Comparison of ENCODE assay signal across 8 mouse cellular contexts in the genomic region with DNA sequence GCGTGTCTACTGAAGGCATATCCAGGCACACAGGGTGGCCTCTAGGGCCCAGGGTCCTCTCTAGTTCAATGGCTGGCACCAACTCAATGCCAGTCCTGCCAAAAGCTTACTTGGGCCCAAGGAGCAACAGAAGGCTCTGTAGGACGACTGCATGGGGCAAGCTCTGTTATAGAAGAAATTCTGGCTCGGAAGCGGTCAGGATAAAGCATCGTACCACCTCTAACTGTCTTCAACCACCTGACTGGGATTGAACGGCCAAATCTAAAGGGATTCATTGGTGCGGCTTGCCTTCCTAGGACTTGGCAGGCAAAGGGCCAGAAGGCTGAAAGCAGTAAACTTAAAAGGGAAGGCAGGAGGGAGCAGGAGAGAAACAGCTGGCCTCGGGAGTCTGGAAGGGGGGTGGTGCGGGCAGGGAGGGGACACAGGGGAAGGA. TPM values are rescaled to one million over a fixed set of nuclear protein-coding genes. Genes with fewer than 3 reads are reported as not detected.
DNase-seq lines count a peak whose midpoint lies in the region; ATAC-seq and TF ChIP-seq lines count a peak whose summit lies in the region.

No protein-coding gene starts in this region.

- no peak overlapping the region for H3K4me2 ChIP-seq in lung, embryonic 15.5 days
- H3K4me2 ChIP-seq in hindbrain, embryonic 15.5 days = peak overlapping the region; percentile 16

- TF ChIP-seq POLR2A in olfactory bulb, adult 2 months (IDR thresholded peaks at IDR 0.05; ENCODE audit: insufficient read depth, low read depth, low read length) = no peak
- TF ChIP-seq POLR2A in heart, adult 2 months (IDR thresholded peaks at IDR 0.05; ENCODE audit: insufficient read depth, low read depth, low read length) = no peak

- H3K4me1 ChIP-seq in lung, embryonic 15.5 days = peaks cover 89% of the 10 kb centered on the region
- peaks cover 86% of the 10 kb centered on the region for H3K4me1 ChIP-seq in hindbrain, embryonic 15.5 days (replicated peaks)
- peaks cover 75% of the 10 kb centered on the region for H3K4me1 ChIP-seq in olfactory bulb, adult 2 months (ENCODE audit: control insufficient read depth, insufficient read depth, low read length)
- peaks cover 41% of the 10 kb centered on the region for H3K4me1 ChIP-seq in heart, adult 2 months (ENCODE audit: control insufficient read depth, insufficient read depth, low read length)

- ATAC-seq in lung, embryonic 15.5 days (ENCODE audit: borderline replicate concordance, extremely low read depth, low FRiP score, low TSS enrichment) = no peak
- no peak for ATAC-seq in hindbrain, embryonic 15.5 days (ENCODE audit: low FRiP score, low read depth)

- no peak for TF ChIP-seq CTCF in olfactory bulb, adult 2 months (IDR thresholded peaks at IDR 0.05; ENCODE audit: insufficient read depth, low read depth, low read length)
- TF ChIP-seq CTCF in heart, adult 2 months (IDR thresholded peaks at IDR 0.05) = no peak

- TF ChIP-seq EP300 in heart, adult 2 months (IDR thresholded peaks at IDR 0.05; ENCODE audit: insufficient read depth, low read depth, low read length) = no peak

- peak; percentile 60 for DNase-seq in adrenal gland, postnatal 10 days
- no peak for DNase-seq in adrenal gland, adult 8-10 months
- DNase-seq in lung, postnatal 10 days = no peak
- DNase-seq in urinary bladder, adult 18-20 months (ENCODE audit: low spot score in 2 of 2) = no peak
- DNase-seq in heart, adult 2 months = no peak

- no peaks in the 10 kb centered on the region for H3K36me3 ChIP-seq in lung, embryonic 15.5 days
- H3K36me3 ChIP-seq in hindbrain, embryonic 15.5 days = no peaks in the 10 kb centered on the region
- H3K36me3 ChIP-seq in heart, adult 2 months (ENCODE audit: control insufficient read depth, insufficient read depth, low read length) = no peaks in the 10 kb centered on the region; the same call in none of the 2 replicates

- intact Hi-C loops in heart, adult 2 months (cut with DNase I) = no loop called here

- no peak overlapping the region for H3K9ac ChIP-seq in lung, embryonic 15.5 days
- H3K9ac ChIP-seq in hindbrain, embryonic 15.5 days = no peak overlapping the region
- H3K9ac ChIP-seq in heart, adult 2 months (ENCODE audit: low read depth, low read length) = no peak overlapping the region

- no peaks in the 10 kb centered on the region for H3K79me2 ChIP-seq in heart, adult 2 months (replicated peaks; ENCODE audit: control insufficient read depth, insufficient read depth, low read length)

- H3K27ac ChIP-seq in lung, embryonic 15.5 days = peak overlapping the region; percentile 64; the same call in 1 of the 2 replicates
- peak overlapping the region; percentile 88 for H3K27ac ChIP-seq in hindbrain, embryonic 15.5 days (replicated peaks)
- H3K27ac ChIP-seq in olfactory bulb, adult 2 months (ENCODE audit: insufficient read depth, low read depth, low read length) = peak overlapping the region; percentile 30
- H3K27ac ChIP-seq in heart, adult 2 months = no peak overlapping the region

- WGBS in lung, embryonic 15.5 days = 55% methylated on average over 9 of the region's 9 CpGs
- WGBS in hindbrain, embryonic 15.5 days = 32% methylated on average over 9 of the region's 9 CpGs
- 59% methylated on average over 9 of the region's 9 CpGs for WGBS in olfactory bulb, adult 2 months
- 70% methylated on average over 9 of the region's 9 CpGs for WGBS in heart, adult 2 months

- H3K4me3 ChIP-seq in lung, embryonic 15.5 days = no peak overlapping the region
- H3K4me3 ChIP-seq in hindbrain, embryonic 15.5 days = no peak overlapping the region
- no peak overlapping the region for H3K4me3 ChIP-seq in olfactory bulb, adult 2 months (ENCODE audit: insufficient read depth, low read depth, low read length)
- H3K4me3 ChIP-seq in heart, adult 2 months = no peak overlapping the region

- H3K27me3 ChIP-seq in lung, embryonic 15.5 days = no peaks in the 10 kb centered on the region
- no peaks in the 10 kb centered on the region for H3K27me3 ChIP-seq in hindbrain, embryonic 15.5 days
- no peaks in the 10 kb centered on the region for H3K27me3 ChIP-seq in heart, adult 2 months (ENCODE audit: control insufficient read depth, insufficient read depth, low read length)

- H3K9me3 ChIP-seq in lung, embryonic 15.5 days = no peaks in the 10 kb centered on the region
- no peaks in the 10 kb centered on the region for H3K9me3 ChIP-seq in hindbrain, embryonic 15.5 days

RNA-seq across cellular contexts. Expression of a gene that starts 20.1 kb away (rescaled TPM):
- total RNA-seq in adrenal gland, postnatal 10 days (2021) = 10 to 100 TPM; 53.1 to 60.4 TPM
- 10 to 100 TPM; 33.9 to 44.5 (median 40.0) TPM for total RNA-seq in adrenal gland, adult 8-10 months (2022)
- 18.6 and 20.3 TPM in 2 replicates for polyA plus RNA-seq in lung, embryonic 15.5 days (2015; fragmentation: Nextera tagmentation; extraction: Ambion mirVana)
- 18.1 and 19.7 TPM in 2 replicates for polyA plus RNA-seq in hindbrain, embryonic 15.5 days (2015; fragmentation: Nextera tagmentation; extraction: Ambion mirVana)
- polyA plus RNA-seq in olfactory bulb, adult 2 months (2012; ENCODE audit: insufficient read depth, insufficient read length, low replicate concordance, missing spikeins) = not detected in 2 replicates
- 10 to 100 TPM; 30.7 to 35.1 TPM for total RNA-seq in heart, adult 2 months (2021)
- polyA plus RNA-seq in heart, adult 2 months (2012; rRNA removed) = 53.7 and 59.7 TPM in 2 replicates

RNA-seq across cellular contexts. Expression of a gene that starts 20.5 kb away (rescaled TPM):
- under 1 TPM; 0.42 to 0.51 TPM for total RNA-seq in adrenal gland, postnatal 10 days (2021)
- 1 to 10 TPM in 2 of 4 experiments, under 1 TPM in 2; 0.42 to 1.8 (median 1.1) TPM for total RNA-seq in adrenal gland, adult 8-10 months (2022)
- 0.34 and 0.64 TPM in 2 replicates for polyA plus RNA-seq in lung, embryonic 15.5 days (2015; fragmentation: Nextera tagmentation; extraction: Ambion mirVana)
- polyA plus RNA-seq in hindbrain, embryonic 15.5 days (2015; fragmentation: Nextera tagmentation; extraction: Ambion mirVana) = 1.6 and 2.3 TPM in 2 replicates
- polyA plus RNA-seq in olfactory bulb, adult 2 months (2012; ENCODE audit: insufficient read depth, insufficient read length, low replicate concordance, missing spikeins) = not detected in 2 replicates
- not detected for total RNA-seq in heart, adult 2 months (2021)
- 0.14 and 0.20 TPM in 2 replicates for polyA plus RNA-seq in heart, adult 2 months (2012; rRNA removed)

RNA-seq across cellular contexts. Expression of a gene that starts 44.0 kb away (rescaled TPM):
- 10 to 100 TPM; 12.9 to 17.4 TPM for total RNA-seq in adrenal gland, postnatal 10 days (2021)
- 10 to 100 TPM; 17.0 to 30.2 (median 22.3) TPM for total RNA-seq in adrenal gland, adult 8-10 months (2022)
- polyA plus RNA-seq in lung, embryonic 15.5 days (2015; fragmentation: Nextera tagmentation; extraction: Ambion mirVana) = 11.1 and 11.6 TPM in 2 replicates
- 28.7 and 31.1 TPM in 2 replicates for polyA plus RNA-seq in hindbrain, embryonic 15.5 days (2015; fragmentation: Nextera tagmentation; extraction: Ambion mirVana)
- not detected in 2 replicates for polyA plus RNA-seq in olfactory bulb, adult 2 months (2012; ENCODE audit: insufficient read depth, insufficient read length, low replicate concordance, missing spikeins)
- total RNA-seq in heart, adult 2 months (2021) = 10 to 100 TPM; 14.2 to 16.0 TPM
- 15.3 and 21.7 TPM in 2 replicates for polyA plus RNA-seq in heart, adult 2 months (2012; rRNA removed)

RNA-seq across cellular contexts. Expression of a gene that starts 44.2 kb away (rescaled TPM):
- 10 to 100 TPM; 36.0 to 36.1 TPM for total RNA-seq in adrenal gland, postnatal 10 days (2021)
- total RNA-seq in adrenal gland, adult 8-10 months (2022) = 10 to 100 TPM; 44.1 to 57.3 (median 56.5) TPM
- polyA plus RNA-seq in lung, embryonic 15.5 days (2015; fragmentation: Nextera tagmentation; extraction: Ambion mirVana) = 37.8 and 41.1 TPM in 2 replicates
- 37.9 and 41.3 TPM in 2 replicates for polyA plus RNA-seq in hindbrain, embryonic 15.5 days (2015; fragmentation: Nextera tagmentation; extraction: Ambion mirVana)
- not detected in 2 replicates for polyA plus RNA-seq in olfactory bulb, adult 2 months (2012; ENCODE audit: insufficient read depth, insufficient read length, low replicate concordance, missing spikeins)
- 10 to 100 TPM; 21.4 to 22.5 TPM for total RNA-seq in heart, adult 2 months (2021)
- polyA plus RNA-seq in heart, adult 2 months (2012; rRNA removed) = 16.2 and 18.2 TPM in 2 replicates

RNA-seq across cellular contexts. Expression of a gene that starts 57.4 kb away (rescaled TPM):
- total RNA-seq in adrenal gland, postnatal 10 days (2021) = 10 to 100 TPM; 35.2 to 39.3 TPM
- 10 to 100 TPM; 29.5 to 36.7 (median 34.1) TPM for total RNA-seq in adrenal gland, adult 8-10 months (2022)
- polyA plus RNA-seq in lung, embryonic 15.5 days (2015; fragmentation: Nextera tagmentation; extraction: Ambion mirVana) = 6.6 and 6.7 TPM in 2 replicates
- polyA plus RNA-seq in hindbrain, embryonic 15.5 days (2015; fragmentation: Nextera tagmentation; extraction: Ambion mirVana) = 2.4 and 2.9 TPM in 2 replicates
- polyA plus RNA-seq in olfactory bulb, adult 2 months (2012; ENCODE audit: insufficient read depth, insufficient read length, low replicate concordance, missing spikeins) = not detected in 2 replicates
- 10 to 100 TPM; 10.0 to 12.2 TPM for total RNA-seq in heart, adult 2 months (2021)
- polyA plus RNA-seq in heart, adult 2 months (2012; rRNA removed) = 13.2 and 16.5 TPM in 2 replicates

Comparison
In these comparisons a context has a peak if more than half of its experiments do, and no peak if none do; other contexts are left out.
1. RNA of a gene that starts 44.0 kb away (polyA plus RNA-seq): 28.7 to 31.1 TPM in hindbrain, embryonic 15.5 days, 15.3 to 21.7 TPM in heart, adult 2 months and 11.1 to 11.6 TPM in lung, embryonic 15.5 days; not detected in olfactory bulb, adult 2 months; every median in the first group is over 10 times any median in the second.